Mouse (Mus musculus) CH12.LX (cell line): ENCODE results near the gene Ccdc40. TPM values are rescaled to one million over a fixed set of nuclear protein-coding genes. Genes with fewer than 3 reads are reported as not detected.

Experiments used
- DNase-seq: peaks from one replicate; pipeline ENCODE4 v3.0.0-alpha.2; 2013; ENCODE audit errors: extremely low read depth
- H3K27ac ChIP-seq: 2 replicates; pipeline ENCODE4 v1.5.1; 2012; ENCODE audit warnings: low read depth, mild to moderate bottlenecking, control low read depth, moderate library complexity; ENCODE audit not compliant: insufficient read depth
- H3K27me3 ChIP-seq: replicated peaks from 2 replicates; pipeline ENCODE3; 2012; ENCODE audit warnings: inconsistent platforms
- H3K36me3 ChIP-seq, 2 experiments: replicated peaks in 1 of 2; 2 replicates each; pipeline versions ENCODE3 to v1.6.1; 2012; ENCODE audit warnings: inconsistent platforms in 1 of 2, low read length in 1 of 2, mild to moderate bottlenecking in 1 of 2, mixed read lengths in 1 of 2, moderate library complexity in 1 of 2; ENCODE audit not compliant: control insufficient read depth in 1 of 2, insufficient read depth in 1 of 2
- H3K4me1 ChIP-seq, 2 experiments: 2 replicates each; pipeline ENCODE4 v1.6.1; 2012; ENCODE audit warnings: inconsistent platforms in 1 of 2, moderate library complexity in 1 of 2; ENCODE audit not compliant: insufficient read depth in 2 of 2, control insufficient read depth in 1 of 2
- H3K4me2 ChIP-seq: 2 replicates; pipeline ENCODE4 v1.6.1; 2012; ENCODE audit warnings: low read depth, mild to moderate bottlenecking, control low read depth; ENCODE audit not compliant: poor library complexity, insufficient read depth, severe bottlenecking
- H3K4me3 ChIP-seq, 3 experiments: fragments of 150-350 bp in 1 of 3; sonication (generic) in 1 of 3; replicated peaks in 1 of 3; 2 replicates each; pipeline versions ENCODE3 to v1.5.1; 2011 to 2012; ENCODE audit warnings: low read depth in 2 of 3, low read length in 2 of 3, mild to moderate bottlenecking in 2 of 3, moderate library complexity in 2 of 3, control low read depth in 1 of 3, improper control_type of control experiment in 1 of 3, inconsistent platforms in 1 of 3, mixed read lengths in 1 of 3; ENCODE audit not compliant: poor library complexity in 1 of 3
- H3K79me2 ChIP-seq: replicated peaks from 2 replicates; pipeline ENCODE4 v1.6.1; 2012; ENCODE audit warnings: mild to moderate bottlenecking, moderate library complexity; ENCODE audit not compliant: control insufficient read depth, poor library complexity, insufficient read depth, severe bottlenecking; ENCODE audit errors: extremely low read depth
- H3K9ac ChIP-seq: 2 replicates; pipeline ENCODE4 v1.6.1; 2012; ENCODE audit warnings: low read depth, mild to moderate bottlenecking, control low read depth, moderate library complexity; ENCODE audit not compliant: insufficient read depth
- H3K9me3 ChIP-seq: replicated peaks from 2 replicates; pipeline ENCODE3; 2012; ENCODE audit warnings: low read length, inconsistent platforms, mixed read lengths
- BHLHE40 ChIP-seq: IDR thresholded peaks from 2 replicates; pipeline ENCODE4 v1.6.1; 2011; ENCODE audit warnings: mild to moderate bottlenecking, low read depth, low read length, improper control_type of control experiment
- CTCF ChIP-seq, 2 experiments: IDR thresholded peaks in 1 of 2; conservative IDR thresholded peaks in 1 of 2; 2 replicates each; pipeline ENCODE4 v1.5.1; 2011 to 2012; ENCODE audit warnings: low read depth in 2 of 2, low read length in 2 of 2, improper control_type of control experiment in 1 of 2, inconsistent platforms in 1 of 2, mild to moderate bottlenecking in 1 of 2, moderate library complexity in 1 of 2
- ELF1 ChIP-seq: IDR thresholded peaks from 2 replicates; pipeline ENCODE4 v1.6.1; 2014; ENCODE audit warnings: low read depth, mild to moderate bottlenecking, inconsistent platforms, low read length, improper control_type of control experiment
- EP300 ChIP-seq: IDR thresholded peaks from 2 replicates; pipeline ENCODE4 v1.6.1; 2011; ENCODE audit warnings: low read length, improper control_type of control experiment
- GABPA ChIP-seq: IDR thresholded peaks from 2 replicates; pipeline ENCODE4 v1.6.1; 2012; ENCODE audit warnings: low read depth, low read length, improper control_type of control experiment, inconsistent platforms; ENCODE audit not compliant: insufficient replicate concordance
- HCFC1 ChIP-seq: IDR thresholded peaks from 2 replicates; pipeline ENCODE4 v1.6.1; 2012; ENCODE audit warnings: low read depth, mild to moderate bottlenecking, inconsistent platforms, low read length, improper control_type of control experiment
- JUND ChIP-seq: conservative IDR thresholded peaks from 2 replicates; pipeline ENCODE4 v1.6.1; 2011; ENCODE audit warnings: low read depth, low read length, improper control_type of control experiment
- MAFK ChIP-seq: IDR thresholded peaks from 2 replicates; pipeline ENCODE4 v1.6.1; 2011; ENCODE audit warnings: low read length, improper control_type of control experiment; ENCODE audit not compliant: insufficient replicate concordance
- MAZ ChIP-seq: IDR thresholded peaks from 2 replicates; pipeline ENCODE4 v1.6.1; 2012; ENCODE audit warnings: low read depth, mild to moderate bottlenecking, inconsistent platforms, low read length, improper control_type of control experiment, moderate library complexity
- MXI1 ChIP-seq: IDR thresholded peaks from 2 replicates; pipeline ENCODE4 v1.6.1; 2011; ENCODE audit warnings: mild to moderate bottlenecking, low read depth, low read length, improper control_type of control experiment
- MYC ChIP-seq: IDR thresholded peaks from 2 replicates; pipeline ENCODE4 v1.6.1; 2011; ENCODE audit warnings: low read depth, mild to moderate bottlenecking, improper control_type of control experiment, low read length
- NRF1 ChIP-seq: IDR thresholded peaks from 2 replicates; pipeline ENCODE4 v1.6.1; 2014; ENCODE audit warnings: low read depth, mild to moderate bottlenecking, inconsistent platforms, low read length, improper control_type of control experiment, moderate library complexity
- RAD21 ChIP-seq: IDR thresholded peaks from 2 replicates; pipeline ENCODE4 v1.6.1; 2011; ENCODE audit warnings: low read depth, mild to moderate bottlenecking, low read length, improper control_type of control experiment, moderate library complexity
- SMC3 ChIP-seq: IDR thresholded peaks from 2 replicates; pipeline ENCODE4 v1.6.1; 2011; ENCODE audit warnings: low read depth, low read length, improper control_type of control experiment
- TBP ChIP-seq: conservative IDR thresholded peaks from 2 replicates; pipeline ENCODE4 v1.6.1; 2011; ENCODE audit warnings: low read depth, low read length, improper control_type of control experiment
- USF1 ChIP-seq: IDR thresholded peaks from 2 replicates; pipeline ENCODE4 v1.6.1; 2014; ENCODE audit warnings: low read depth, mild to moderate bottlenecking, inconsistent platforms, low read length, improper control_type of control experiment
- ZC3H11A ChIP-seq: IDR thresholded peaks from 2 replicates; pipeline ENCODE4 v1.6.1; 2012; ENCODE audit warnings: low read depth, mild to moderate bottlenecking, inconsistent platforms, low read length, improper control_type of control experiment
- ZMIZ1 ChIP-seq: IDR thresholded peaks from 2 replicates; pipeline ENCODE4 v1.6.1; 2012; ENCODE audit warnings: low read depth, mild to moderate bottlenecking, inconsistent platforms, low read length, improper control_type of control experiment
- ZNF384 ChIP-seq: IDR thresholded peaks from 2 replicates; pipeline ENCODE4 v1.6.1; 2012; ENCODE audit warnings: low read depth, low read length, improper control_type of control experiment, inconsistent platforms
- dilution Hi-C: fragments of 300-500 bp; cut with MboI; formaldehyde crosslinking; loops from 2 replicates; pipeline ENCODE4 v1.14.3; 2020; ENCODE audit warnings: low sequenced_read_pairs; ENCODE audit not compliant: extremely low pct_unique_long_range_greater_than_20kb, extremely low pct_ligation_motif_present
- in situ Hi-C: fragments of 300-500 bp; cut with MboI; formaldehyde crosslinking; loops from 3 replicates; pipeline ENCODE4 v1.14.3; 2019; ENCODE audit warnings: low sequenced_read_pairs, low pct_ligation_motif_present, low pct_unique_long_range_greater_than_20kb, mixed read lengths
- polyA plus RNA-seq: library from polyadenylated mRNA; unstranded; fragments of >175 nt; gene quantifications from 2 replicates; pipeline ENCODE4 v1.2.1, GENCODE M21; 2012; ENCODE audit warnings: low read depth; ENCODE audit not compliant: insufficient read length
- total RNA-seq, 2 experiments: library from RNA; depleted of rRNA; stranded (reverse); fragments of 300-350 nt in 1 of 2; fragments of >200 nt in 1 of 2; gene quantifications; 2 replicates each; pipeline ENCODE4 v1.2.3; 2012 to 2014

Gene Ccdc40
- total and polyA plus RNA-seq, 3 experiments, result 0.97 to 1.4 (median 1.3) TPM

- in situ Hi-C loops, result no loop called here
- H3K9ac ChIP-seq, result no peak overlapping the region
- dilution Hi-C loops, result no loop called here
These were observed 76.7 kb downstream of the Ccdc40 start for GRCm38 (mm10) chr11:119304904-119305712.

GRCm38 (mm10) chr11:119306762-119307657, 78.6 kb downstream of the Ccdc40 start:
- H3K36me3 ChIP-seq, result no peaks in the 10 kb centered on the region
- no peak overlapping the region for H3K4me2 ChIP-seq
- peaks cover 87% of the 10 kb centered on the region for H3K27me3 ChIP-seq
- H3K9me3 ChIP-seq, result peaks cover 2% of the 10 kb centered on the region
- in situ Hi-C loops (no loop called here), dilution Hi-C loops (no loop called here)
- TF ChIP-seq EP300 (no peak), ZC3H11A (no peak), CTCF (conservative IDR thresholded peaks at IDR 0.05 in 1 of 2, IDR thresholded peaks at IDR 0.05 in 1 of 2; ENCODE audit: low read depth in 2 of 2, low read length in 2 of 2) (0 out of 4 replicates have a peak, but pooled peaks of 1 of the 2 experiments have one; percentile 11)
- no peak for DNase-seq
- no peak overlapping the region for H3K4me3 ChIP-seq
- H3K27ac ChIP-seq, result no peak overlapping the region
- H3K4me1 ChIP-seq, result peaks cover 0 to 14% of the 10 kb centered on the region in 2 experiments; a peak in 2 of 4 replicates
- H3K9ac ChIP-seq, result no peak overlapping the region
- H3K79me2 ChIP-seq, result no peaks in the 10 kb centered on the region

More at GRCm38 (mm10) chr11:119304904-119305712, 76.7 kb downstream of the Ccdc40 start:
- Histone ChIP-seq H3K9me3 (peaks cover 2% of the 10 kb centered on the region), H3K4me3 (no peak overlapping the region), H3K79me2 (no peaks in the 10 kb centered on the region), H3K36me3 (no peaks in the 10 kb centered on the region), H3K27ac (no peak overlapping the region), H3K27me3 (peaks cover 89% of the 10 kb centered on the region), H3K4me1 (peaks cover 8 to 11% of the 10 kb centered on the region in 2 experiments), H3K4me2 (no peak overlapping the region)
- peak; percentile 75 for DNase-seq
- TF ChIP-seq ZNF384 (no peak), SMC3 (peak; percentile 82), USF1 (no peak), ZC3H11A (0 out of 2 replicates have a peak, but pooled peaks have one; percentile 10), ZMIZ1 (no peak), JUND (no peak), HCFC1 (no peak), MYC (no peak), MXI1 (no peak), ELF1 (no peak), EP300 (no peak), CTCF (conservative IDR thresholded peaks at IDR 0.05 in 1 of 2, IDR thresholded peaks at IDR 0.05 in 1 of 2; ENCODE audit: low read depth in 2 of 2, low read length in 2 of 2) (peak; percentile 81 to 91), BHLHE40 (no peak), MAZ (no peak), TBP (no peak), NRF1 (no peak), RAD21 (peak; percentile 72), GABPA (no peak), MAFK (no peak)
